Mouse (Mus musculus): ENCODE data around the gene Slco3a1.

- TF ChIP-seq CTCF (IDR thresholded peaks at IDR 0.05): no peak
- no peak for TF ChIP-seq EP300 (IDR thresholded peaks at IDR 0.05)
Observed at GRCm38 (mm10) chr7:74399729-74400128, 154.9 kb downstream of the Slco3a1 start.

Measured in lung, postnatal 0 days (tissue).